Mouse (Mus musculus) limb, embryonic 12.5 days (tissue): ENCODE data around the gene Gm35549. TPM values are rescaled to one million over a fixed set of nuclear protein-coding genes. Genes with fewer than 3 reads are reported as not detected.

Source experiments
- ATAC-seq: fragments of 200-750 bp; cut with Nextera tagmentation; 2 replicates; pipeline ENCODE4 v1.8.0; 2017; ENCODE audit warnings: low read depth, moderate TSS enrichment; ENCODE audit not compliant: insufficient number of reproducible peaks, insufficient read depth, low FRiP score, low TSS enrichment
- H3K27ac ChIP-seq: fragments of 300-500 bp; sonication (generic); 2 replicates; pipeline ENCODE4 v1.5.1; 2016; ENCODE audit warnings: mild to moderate bottlenecking, moderate library complexity
- H3K27me3 ChIP-seq: fragments of 300-500 bp; sonication (generic); 2 replicates; pipeline ENCODE4 v1.6.1; 2016; ENCODE audit warnings: mild to moderate bottlenecking, moderate library complexity
- H3K36me3 ChIP-seq: fragments of 300-500 bp; sonication (generic); 2 replicates; pipeline ENCODE4 v1.6.1; 2016; ENCODE audit warnings: mild to moderate bottlenecking, moderate library complexity
- H3K4me1 ChIP-seq: fragments of 300-500 bp; sonication (generic); replicated peaks from 2 replicates; pipeline ENCODE4 v1.6.1; 2016
- H3K4me2 ChIP-seq: fragments of 300-500 bp; sonication (generic); 2 replicates; pipeline ENCODE4 v1.6.1; 2016; ENCODE audit warnings: mild to moderate bottlenecking, moderate library complexity
- H3K4me3 ChIP-seq: fragments of 300-500 bp; sonication (generic); replicated peaks from 2 replicates; pipeline ENCODE4 v1.5.1; 2016; ENCODE audit warnings: mild to moderate bottlenecking
- H3K9ac ChIP-seq: fragments of 300-500 bp; sonication (generic); replicated peaks from 2 replicates; pipeline ENCODE4 v1.6.1; 2016; ENCODE audit warnings: mild to moderate bottlenecking, moderate library complexity
- H3K9me3 ChIP-seq: fragments of 300-500 bp; sonication (generic); 2 replicates; pipeline ENCODE4 v1.6.1; 2016; ENCODE audit warnings: mild to moderate bottlenecking, moderate library complexity
- WGBS: fragments of 180-500 bp; shearing (Covaris S2); methylation state at CpG from one replicate; pipeline ENCODE4 v1.1.7; 2016; 5-methylcytosine and 5-hydroxymethylcytosine counted together
- polyA plus RNA-seq: library from polyadenylated mRNA; unstranded; fragments of >200 nt; fragmentation: Nextera tagmentation; extraction: Ambion mirVana; gene quantifications from 2 replicates; pipeline ENCODE4 v1.2.1, GENCODE M21; 2016

The Gm35549 gene
- 0.49 and 0.71 TPM in 2 replicates for polyA plus RNA-seq

DNA sequence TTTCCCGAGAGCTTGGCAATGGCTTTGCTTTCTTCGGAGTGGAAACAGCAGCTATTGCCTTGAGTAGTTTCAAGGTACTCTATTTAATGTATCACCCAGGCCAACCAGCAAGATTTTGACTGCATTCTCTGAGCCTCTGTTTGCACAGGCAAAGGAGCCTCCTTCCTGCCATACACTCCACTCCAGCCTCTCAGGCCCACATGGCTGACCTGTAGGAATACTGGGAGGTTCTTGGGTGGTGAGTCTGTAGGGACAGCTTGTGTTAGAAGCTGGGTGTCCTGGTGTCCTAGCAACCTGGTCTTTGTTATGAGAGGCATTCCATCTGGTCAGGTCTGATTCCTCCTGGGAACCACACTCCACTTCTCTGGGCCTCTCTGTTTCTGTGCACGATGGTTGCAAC lies at the start of gene Gm35549:
TSS of gene Gm35549 (minus strand) at position 276 of the 400 bp plus-strand sequence.
- H3K36me3 ChIP-seq: peaks cover 5% of the 10 kb centered on the region
- 74% methylated on average over 3 of the region's 3 CpGs for WGBS
- no peak within 1 kb of the TSS for H3K9ac ChIP-seq
- H3K4me3 ChIP-seq: no peak within 1 kb of the TSS
- no peak within 1 kb of the TSS for H3K4me2 ChIP-seq
- peaks cover 6% of the 10 kb centered on the region for H3K9me3 ChIP-seq
- ATAC-seq: no peak
- no peak within 1 kb of the TSS for H3K27ac ChIP-seq
- no peaks in the 10 kb centered on the region for H3K27me3 ChIP-seq
- no peaks in the 10 kb centered on the region for H3K4me1 ChIP-seq

DNA sequence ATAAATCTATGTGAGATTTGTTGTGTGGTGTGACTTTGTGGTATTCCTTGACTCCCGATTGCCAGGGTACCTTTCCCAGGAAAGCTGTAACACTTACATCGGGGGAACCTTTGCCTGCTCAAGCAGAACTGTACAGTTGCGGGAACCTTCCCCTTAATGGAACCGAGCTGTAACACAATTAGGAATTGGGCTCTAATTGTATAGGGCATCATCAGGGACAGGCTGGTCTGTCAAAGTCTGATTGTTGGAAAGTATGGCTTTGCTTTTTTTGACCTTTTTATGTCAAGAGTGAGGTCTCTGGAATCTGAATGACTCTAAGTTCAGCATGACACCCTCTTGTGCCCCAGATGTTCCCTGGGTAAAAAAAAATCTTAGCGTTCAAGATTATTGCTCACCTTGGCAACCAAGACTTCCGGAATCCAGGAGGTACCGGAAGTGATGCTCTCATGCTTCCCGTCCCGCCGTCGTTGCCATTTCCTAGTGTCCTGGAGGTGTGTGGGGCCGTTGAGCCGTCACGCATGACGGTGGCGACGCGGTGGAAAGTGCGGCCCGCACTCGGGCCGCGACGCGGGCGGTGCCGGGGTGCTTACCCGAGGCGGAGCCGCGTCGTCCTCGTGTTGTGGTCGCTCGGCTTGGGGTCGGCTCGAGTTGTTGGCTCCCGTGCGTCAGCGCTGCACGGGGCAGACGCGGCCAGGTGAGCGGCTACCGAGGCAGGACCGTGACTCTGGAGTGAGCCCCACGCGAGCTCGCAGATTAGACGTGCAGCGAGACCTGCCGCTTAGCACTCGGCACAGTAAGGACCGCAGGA lies 42.7 kb upstream of the Gm35549 start:
- peak overlapping the region; percentile 71 for H3K4me2 ChIP-seq
- peak overlapping the region; percentile 23; the same call in 1 of the 2 replicates for H3K27ac ChIP-seq
- no peaks in the 10 kb centered on the region for H3K27me3 ChIP-seq

DNA sequence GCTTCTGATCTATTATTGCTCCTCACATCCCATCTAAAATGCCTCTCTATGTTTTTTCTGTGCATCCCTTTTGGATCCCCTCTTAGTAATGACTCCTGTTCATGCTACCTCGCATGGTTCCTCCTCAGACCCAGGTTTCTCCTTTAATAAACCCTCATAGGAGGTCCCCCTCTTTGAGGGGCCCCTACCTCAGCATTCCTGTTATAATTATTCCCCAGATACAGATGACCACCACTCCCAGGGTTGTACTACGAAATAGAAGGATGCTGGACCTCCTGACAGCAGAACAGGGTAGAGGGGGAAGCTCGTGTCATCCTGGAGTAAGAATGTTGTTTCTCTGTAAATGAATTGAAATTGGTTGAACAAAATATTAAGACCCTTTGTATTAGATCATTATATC lies 41.5 kb upstream of the Gm35549 start, which contains the start of gene Zkscan7:
TSS of gene Zkscan7 (plus strand) at position 301 of the 400 bp plus-strand sequence.
- no peaks in the 10 kb centered on the region for H3K27me3 ChIP-seq
- 0 out of 2 replicates have a peak, but pooled peaks cover 6% of the 10 kb centered on the region for H3K9me3 ChIP-seq
- H3K36me3 ChIP-seq: peaks cover 14% of the 10 kb centered on the region; the same call in 1 of the 2 replicates
- H3K27ac ChIP-seq: no peak within 1 kb of the TSS
- no peak within 1 kb of the TSS for H3K9ac ChIP-seq
- peaks cover 6% of the 10 kb centered on the region; the same call in 1 of the 2 replicates for H3K4me1 ChIP-seq
- H3K4me3 ChIP-seq: peak within 1 kb of the TSS; percentile 76
- 82% methylated on average over 3 of the region's 3 CpGs for WGBS
- peak within 1 kb of the TSS; percentile 71 for H3K4me2 ChIP-seq
- ATAC-seq: no peak

More for the DNA sequence above, 42.7 kb upstream of the Gm35549 start:
- Histone ChIP-seq H3K9ac (peak overlapping the region; percentile 79), H3K4me1 (peaks cover 6% of the 10 kb centered on the region; the same call in 1 of the 2 replicates), H3K4me3 (peak overlapping the region; percentile 76), H3K9me3 (0 out of 2 replicates have a peak, but pooled peaks cover 6% of the 10 kb centered on the region), H3K36me3 (peaks cover 22% of the 10 kb centered on the region; the same call in 1 of the 2 replicates)
- 7% methylated on average over 54 of the region's 54 CpGs for WGBS
- ATAC-seq: peak; percentile 66

GRCm38 (mm10) chr9:122875145-122875544 lies 31.3 kb upstream of the Gm35549 start:
- no peak overlapping the region for H3K4me2 ChIP-seq
- H3K27ac ChIP-seq: no peak overlapping the region
- H3K9ac ChIP-seq: no peak overlapping the region
- WGBS: 89% methylated on average over 2 of the region's 2 CpGs
- H3K4me1 ChIP-seq: no peaks in the 10 kb centered on the region
- ATAC-seq: no peak
- H3K9me3 ChIP-seq: peaks cover 4% of the 10 kb centered on the region; the same call in 1 of the 2 replicates
- H3K4me3 ChIP-seq: no peak overlapping the region
- H3K36me3 ChIP-seq: no peaks in the 10 kb centered on the region
- no peaks in the 10 kb centered on the region for H3K27me3 ChIP-seq

DNA sequence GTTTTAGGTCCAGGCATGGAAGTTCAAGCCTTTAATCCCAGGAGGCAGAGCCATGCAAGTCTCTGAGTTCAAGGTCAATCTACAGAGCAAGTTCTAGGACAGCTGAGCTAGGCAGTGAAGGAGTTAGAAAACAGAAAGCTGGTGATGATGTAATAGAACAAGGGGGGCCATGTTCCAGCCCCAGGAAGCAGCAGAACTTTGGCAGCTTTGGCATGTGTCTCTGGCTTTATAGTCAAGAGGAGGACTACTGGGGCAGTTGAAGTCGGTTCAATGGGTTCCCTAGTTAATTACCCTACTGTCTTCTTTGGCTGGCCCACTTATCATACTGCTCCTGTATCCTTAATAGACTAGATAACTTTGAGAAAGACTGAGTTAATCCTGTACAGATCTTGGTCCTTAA lies 30.8 kb upstream of the Gm35549 start:
- Histone ChIP-seq H3K4me1 (no peaks in the 10 kb centered on the region), H3K4me2 (no peak overlapping the region), H3K9ac (no peak overlapping the region), H3K4me3 (no peak overlapping the region), H3K36me3 (no peaks in the 10 kb centered on the region), H3K9me3 (peaks cover 4% of the 10 kb centered on the region; the same call in 1 of the 2 replicates), H3K27me3 (no peaks in the 10 kb centered on the region), H3K27ac (no peak overlapping the region)
- WGBS: 63% methylated on average over 1 of the region's 1 CpGs
- ATAC-seq: no peak

DNA sequence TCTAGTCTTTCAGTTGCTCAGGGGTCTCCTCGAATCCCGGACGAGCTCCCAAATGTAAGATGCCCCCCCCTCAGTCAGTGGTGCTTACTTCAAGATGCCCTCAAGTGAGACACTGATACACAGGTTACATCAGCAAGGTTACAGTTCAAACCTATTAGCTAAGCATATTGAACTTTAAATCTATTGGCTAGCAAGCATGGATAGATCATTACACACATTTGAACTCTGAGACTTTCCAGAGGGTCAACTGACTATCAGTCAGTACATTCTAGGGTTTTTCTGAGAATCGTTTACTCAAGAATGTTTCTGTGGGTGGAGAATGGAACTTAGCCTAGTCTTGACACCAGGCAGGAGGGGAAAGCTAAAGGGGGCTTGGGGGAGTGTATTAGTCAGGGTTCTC lies 28.8 kb upstream of the Gm35549 start:
- Histone ChIP-seq H3K9me3 (peaks cover 4% of the 10 kb centered on the region; the same call in 1 of the 2 replicates), H3K36me3 (no peaks in the 10 kb centered on the region), H3K9ac (no peak overlapping the region), H3K27me3 (no peaks in the 10 kb centered on the region), H3K4me2 (no peak overlapping the region), H3K27ac (no peak overlapping the region), H3K4me3 (no peak overlapping the region), H3K4me1 (no peaks in the 10 kb centered on the region)
- ATAC-seq: no peak
- WGBS: 82% methylated on average over 4 of the region's 4 CpGs

GRCm38 (mm10) chr9:122866192-122866591 lies 22.4 kb upstream of the Gm35549 start:
- peaks cover 17% of the 10 kb centered on the region for H3K36me3 ChIP-seq
- H3K4me3 ChIP-seq: peak overlapping the region; percentile 78
- ATAC-seq: no peak
- peaks cover 22% of the 10 kb centered on the region for H3K9me3 ChIP-seq
- H3K4me1 ChIP-seq: peaks cover 7% of the 10 kb centered on the region; the same call in 1 of the 2 replicates
- 93% methylated on average over 4 of the region's 4 CpGs for WGBS
- H3K27ac ChIP-seq: no peak overlapping the region
- peak overlapping the region; percentile 47 for H3K4me2 ChIP-seq
- H3K9ac ChIP-seq: 0 out of 2 replicates have a peak overlapping the region, but pooled peaks have one; percentile 93
- H3K27me3 ChIP-seq: no peaks in the 10 kb centered on the region

DNA sequence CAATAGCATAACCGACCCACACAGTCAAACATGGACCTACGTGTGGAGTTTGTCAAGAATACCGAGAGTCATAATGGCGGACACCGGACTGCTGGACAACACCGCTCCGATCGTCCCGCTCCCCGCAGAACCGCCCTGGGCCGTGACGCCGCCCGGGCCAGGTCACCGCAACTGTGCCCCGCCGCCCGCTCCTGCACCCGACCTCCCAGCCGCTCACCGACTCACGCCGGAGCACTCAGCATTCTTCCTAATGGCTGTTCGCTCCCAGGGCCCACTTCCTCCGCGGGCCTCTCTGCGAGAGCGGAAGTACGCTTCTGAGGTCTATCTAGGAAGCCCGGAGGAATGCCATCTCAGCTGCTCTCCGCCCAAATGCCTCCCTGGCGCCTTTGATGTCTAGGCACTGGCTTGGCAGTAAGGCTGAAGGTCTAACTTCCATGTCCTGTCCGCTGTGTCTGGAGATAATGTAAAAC lies 21.9 kb upstream of the Gm35549 start, which contains the start of gene Zfp445:
TSS of gene Zfp445 (minus strand) at position 310 of the 470 bp plus-strand sequence.
- Histone ChIP-seq H3K4me2 (peak within 1 kb of the TSS; percentile 68), H3K27ac (peak within 1 kb of the TSS; percentile 75), H3K4me3 (peak within 1 kb of the TSS; percentile 78), H3K36me3 (peaks cover 21% of the 10 kb centered on the region), H3K27me3 (no peaks in the 10 kb centered on the region), H3K9ac (peak within 1 kb of the TSS; percentile 93), H3K4me1 (peaks cover 7% of the 10 kb centered on the region; the same call in 1 of the 2 replicates), H3K9me3 (peaks cover 26% of the 10 kb centered on the region)
- ATAC-seq: peak; percentile 88
- WGBS: under 1% methylated on average over 34 of the region's 34 CpGs

DNA sequence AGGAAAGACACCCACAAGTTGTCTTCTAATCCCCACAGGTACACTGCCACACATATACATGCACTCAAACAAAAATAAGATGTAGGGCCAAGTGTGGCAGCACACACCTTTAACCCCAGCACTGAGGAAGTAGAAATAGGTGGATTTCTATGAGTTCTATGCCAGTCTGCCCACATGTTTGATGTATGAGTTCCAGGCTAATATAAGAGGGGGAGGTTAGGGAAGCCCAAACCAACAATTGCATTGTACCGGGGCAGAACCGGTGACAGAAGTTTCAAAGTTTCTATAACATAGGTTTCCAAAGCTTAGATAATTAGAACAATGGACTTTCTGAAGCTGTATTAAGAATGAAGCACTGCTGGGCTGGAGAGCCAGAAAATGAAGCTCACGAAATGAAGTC lies 21.0 kb upstream of the Gm35549 start:
- Histone ChIP-seq H3K4me1 (peaks cover 7% of the 10 kb centered on the region; the same call in 1 of the 2 replicates), H3K27me3 (no peaks in the 10 kb centered on the region), H3K9me3 (peaks cover 31% of the 10 kb centered on the region), H3K4me2 (peak overlapping the region; percentile 68), H3K27ac (no peak overlapping the region), H3K9ac (peak overlapping the region; percentile 93), H3K36me3 (peaks cover 30% of the 10 kb centered on the region), H3K4me3 (peak overlapping the region; percentile 78)
- 63% methylated on average over 3 of the region's 3 CpGs for WGBS
- ATAC-seq: no peak

DNA sequence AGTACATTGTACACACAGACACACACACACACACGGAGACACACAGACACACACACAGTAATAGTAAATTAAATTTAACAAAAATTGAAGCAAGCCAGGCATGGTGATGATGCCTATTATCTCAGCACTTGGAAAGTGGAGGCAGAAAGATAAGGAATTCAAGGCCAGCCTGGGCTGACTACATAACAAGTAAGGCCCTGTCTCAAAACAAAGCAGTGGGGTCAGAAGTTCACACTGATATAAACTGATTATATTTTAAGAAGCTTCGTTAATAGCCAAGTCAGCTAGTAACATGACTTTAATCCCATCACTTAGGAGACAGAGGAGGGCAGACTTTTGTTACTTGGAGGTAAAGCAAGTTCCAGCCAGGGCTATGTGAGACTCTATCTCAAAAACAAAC lies 19.9 kb upstream of the Gm35549 start:
- H3K9ac ChIP-seq: no peak overlapping the region

DNA sequence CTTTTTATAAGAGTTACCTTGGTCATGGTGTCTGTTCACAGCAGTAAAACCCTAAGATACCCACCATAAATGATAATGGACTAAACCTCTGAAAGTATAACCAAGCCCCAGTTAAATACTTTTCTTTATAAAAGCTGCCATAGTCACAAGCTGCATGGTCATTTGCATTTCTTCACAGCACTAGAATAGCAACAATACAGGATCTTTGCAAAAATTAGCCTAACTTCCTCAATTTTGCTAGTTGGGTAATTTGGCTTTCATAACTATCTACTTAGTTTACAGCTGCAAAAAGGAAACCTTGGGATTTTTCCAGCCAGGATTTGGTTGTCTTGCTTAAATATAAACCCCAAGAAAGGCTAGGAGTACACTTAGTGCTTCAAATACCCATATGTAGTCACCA lies 16.9 kb upstream of the Gm35549 start:
- no peak overlapping the region for H3K27ac ChIP-seq
- H3K4me1 ChIP-seq: peaks cover 7% of the 10 kb centered on the region; the same call in 1 of the 2 replicates
- peaks cover 28% of the 10 kb centered on the region for H3K9me3 ChIP-seq
- ATAC-seq: no peak
- no peak overlapping the region for H3K4me2 ChIP-seq
- H3K27me3 ChIP-seq: no peaks in the 10 kb centered on the region
- no peak overlapping the region for H3K9ac ChIP-seq
- H3K4me3 ChIP-seq: no peak overlapping the region
- peaks cover 69% of the 10 kb centered on the region for H3K36me3 ChIP-seq

More for the DNA sequence above, 19.9 kb upstream of the Gm35549 start:
- no peak for ATAC-seq
- 97% methylated on average over 2 of the region's 2 CpGs for WGBS
- Histone ChIP-seq H3K4me3 (no peak overlapping the region), H3K27ac (no peak overlapping the region), H3K36me3 (peaks cover 41% of the 10 kb centered on the region), H3K27me3 (no peaks in the 10 kb centered on the region), H3K4me1 (peaks cover 7% of the 10 kb centered on the region; the same call in 1 of the 2 replicates), H3K9me3 (peaks cover 40% of the 10 kb centered on the region), H3K4me2 (peak overlapping the region; percentile 68; the same call in 1 of the 2 replicates)
